Mouse (Mus musculus) liver, embryonic 12.5 days (tissue): ENCODE results near the gene Atxn7l1. TPM values are rescaled to one million over a fixed set of nuclear protein-coding genes. Genes with fewer than 3 reads are reported as not detected.

Experiments used
- ATAC-seq: fragments of 200-750 bp; cut with Nextera tagmentation; 2 replicates; pipeline ENCODE4 v1.8.0; 2017; ENCODE audit warnings: moderate number of reproducible peaks, mild to moderate bottlenecking, moderate library complexity
- H3K27ac ChIP-seq: fragments of 300-500 bp; sonication (generic); 2 replicates; pipeline ENCODE4 v1.5.1; 2016; ENCODE audit warnings: mild to moderate bottlenecking
- H3K27me3 ChIP-seq: fragments of 300-500 bp; sonication (generic); replicated peaks from 2 replicates; pipeline ENCODE4 v1.6.1; 2016; ENCODE audit warnings: mild to moderate bottlenecking, moderate library complexity
- H3K36me3 ChIP-seq: fragments of 300-500 bp; sonication (generic); 2 replicates; pipeline ENCODE4 v1.6.1; 2016; ENCODE audit warnings: mild to moderate bottlenecking, moderate library complexity
- H3K4me1 ChIP-seq: fragments of 300-500 bp; sonication (generic); 2 replicates; pipeline ENCODE4 v1.6.1; 2016
- H3K4me2 ChIP-seq: fragments of 300-500 bp; sonication (generic); 2 replicates; pipeline ENCODE4 v1.6.1; 2016; ENCODE audit warnings: mild to moderate bottlenecking, moderate library complexity
- H3K4me3 ChIP-seq: fragments of 300-500 bp; sonication (generic); 2 replicates; pipeline ENCODE4 v1.5.1; 2016; ENCODE audit warnings: mild to moderate bottlenecking, moderate library complexity
- H3K9ac ChIP-seq: fragments of 300-500 bp; sonication (generic); 2 replicates; pipeline ENCODE4 v1.6.1; 2016; ENCODE audit warnings: mild to moderate bottlenecking, moderate library complexity
- H3K9me3 ChIP-seq: fragments of 300-500 bp; sonication (generic); replicated peaks from 2 replicates; pipeline ENCODE4 v1.6.1; 2016; ENCODE audit warnings: mild to moderate bottlenecking, moderate library complexity
- WGBS: fragments of 180-500 bp; shearing (Covaris S2); methylation state at CpG from one replicate; pipeline ENCODE4 v1.1.7; 2016; ENCODE audit not compliant: insufficient replicate concordance; 5-methylcytosine and 5-hydroxymethylcytosine counted together
- polyA plus RNA-seq: library from polyadenylated mRNA; unstranded; fragments of >200 nt; fragmentation: Nextera tagmentation; extraction: Ambion mirVana; gene quantifications from 2 replicates; pipeline ENCODE4 v1.2.1, GENCODE M21; 2016

Atxn7l1 gene
- polyA plus RNA-seq, 1 experiment from 2014 or later, result 16.9 TPM

DNA sequence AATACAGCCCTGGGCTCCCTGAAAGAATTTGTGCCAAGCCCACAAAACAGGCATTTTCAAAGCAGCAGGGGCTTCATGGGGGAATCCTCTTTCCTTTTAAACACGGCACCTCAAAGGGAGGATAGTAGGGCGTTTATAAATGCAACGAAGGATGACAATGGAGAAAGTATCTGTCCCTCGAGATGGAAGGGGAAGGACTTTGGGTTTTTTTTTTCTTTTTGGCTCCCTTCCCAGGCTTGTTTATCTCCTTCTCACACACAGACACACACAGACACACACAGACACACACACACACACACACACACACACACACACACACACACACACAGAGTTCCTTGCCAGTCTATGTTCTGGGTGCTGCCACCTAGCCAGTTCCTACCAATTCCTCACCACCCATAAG is 189.8 kb downstream of the Atxn7l1 start:
- ATAC-seq, result no peak
- Histone ChIP-seq H3K4me3 (no peak overlapping the region), H3K27ac (no peak overlapping the region), H3K4me1 (peaks cover 55% of the 10 kb centered on the region), H3K9ac (no peak overlapping the region), H3K27me3 (no peaks in the 10 kb centered on the region), H3K9me3 (no peaks in the 10 kb centered on the region), H3K36me3 (peaks cover 71% of the 10 kb centered on the region), H3K4me2 (no peak overlapping the region)
- 71% methylated on average over 4 of the region's 4 CpGs for WGBS

DNA sequence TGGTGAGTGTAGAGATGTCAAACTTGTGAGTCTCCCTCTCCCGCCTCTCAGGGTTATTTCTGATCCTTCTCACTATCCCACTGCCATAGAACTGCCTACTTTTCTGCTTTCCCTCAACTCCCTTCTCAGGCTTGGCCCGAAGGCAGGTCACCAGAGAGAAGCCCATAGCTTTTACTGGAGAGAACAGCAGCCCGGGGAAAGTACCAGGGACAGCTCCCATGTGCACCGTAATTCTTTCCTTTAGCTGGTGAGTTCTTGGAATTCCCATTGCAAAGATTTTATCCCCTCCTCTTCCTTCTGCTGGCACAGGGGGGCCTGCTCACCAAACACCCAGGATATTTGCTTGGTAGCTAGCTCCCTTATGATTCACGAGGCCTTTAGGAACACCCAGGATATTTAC is 190.7 kb downstream of the Atxn7l1 start:
- no peak overlapping the region for H3K27ac ChIP-seq
- no peaks in the 10 kb centered on the region for H3K9me3 ChIP-seq
- H3K4me3 ChIP-seq, result no peak overlapping the region
- 61% methylated on average over 5 of the region's 5 CpGs for WGBS
- H3K9ac ChIP-seq, result no peak overlapping the region
- H3K27me3 ChIP-seq, result no peaks in the 10 kb centered on the region
- no peak overlapping the region for H3K4me2 ChIP-seq
- H3K4me1 ChIP-seq, result peaks cover 57% of the 10 kb centered on the region
- H3K36me3 ChIP-seq, result peaks cover 72% of the 10 kb centered on the region
- no peak for ATAC-seq

DNA sequence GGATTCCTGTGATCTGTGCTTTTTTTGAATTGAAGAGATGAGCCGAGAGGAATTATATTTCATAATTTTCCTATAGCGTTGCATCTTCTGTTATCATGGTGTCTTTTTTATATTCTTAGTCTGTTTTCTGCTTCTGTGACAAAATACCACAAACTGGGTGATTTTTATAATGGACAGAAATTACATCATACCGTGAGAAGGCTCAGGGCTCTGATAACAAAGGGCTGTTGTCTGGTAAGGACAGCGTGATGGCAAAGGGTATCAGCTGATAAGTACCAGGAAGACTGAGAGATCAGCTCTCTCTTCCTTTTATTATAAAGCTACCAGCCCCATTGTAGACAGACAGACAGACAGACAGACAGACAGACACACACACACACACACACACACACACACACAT is 192.3 kb downstream of the Atxn7l1 start:
- H3K4me3 ChIP-seq, result no peak overlapping the region
- H3K4me2 ChIP-seq, result no peak overlapping the region
- H3K9me3 ChIP-seq, result no peaks in the 10 kb centered on the region
- no peak overlapping the region for H3K9ac ChIP-seq
- WGBS, result 64% methylated on average over 4 of the region's 4 CpGs
- no peak overlapping the region for H3K27ac ChIP-seq
- peaks cover 83% of the 10 kb centered on the region for H3K36me3 ChIP-seq
- ATAC-seq, result no peak
- H3K27me3 ChIP-seq, result no peaks in the 10 kb centered on the region
- H3K4me1 ChIP-seq, result peaks cover 41% of the 10 kb centered on the region

DNA sequence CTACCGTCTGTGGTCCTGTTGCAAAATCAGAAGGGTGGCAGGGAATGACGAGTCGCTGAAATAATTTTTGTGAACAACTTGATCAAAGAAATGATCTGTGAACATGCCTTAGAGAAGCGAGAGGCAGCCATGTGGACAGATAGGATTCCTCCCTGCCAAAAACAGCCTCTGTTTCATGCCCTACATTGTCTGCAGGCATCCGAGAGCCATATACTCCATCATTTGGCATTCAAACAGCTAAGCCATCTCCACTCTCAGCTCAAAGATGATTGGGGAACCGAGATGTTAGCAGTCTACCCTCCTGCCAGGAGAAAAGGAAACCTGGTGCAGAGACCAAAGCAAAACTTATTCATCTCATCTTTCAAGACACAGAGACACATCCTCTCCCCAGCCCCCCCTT is 193.2 kb downstream of the Atxn7l1 start:
- H3K27me3 ChIP-seq, result no peaks in the 10 kb centered on the region
- no peak overlapping the region for H3K4me2 ChIP-seq
- peaks cover 92% of the 10 kb centered on the region for H3K36me3 ChIP-seq
- no peak overlapping the region for H3K4me3 ChIP-seq
- 84% methylated on average over 6 of the region's 6 CpGs for WGBS
- no peak overlapping the region for H3K27ac ChIP-seq
- H3K9me3 ChIP-seq, result no peaks in the 10 kb centered on the region
- H3K4me1 ChIP-seq, result peaks cover 32% of the 10 kb centered on the region
- no peak for ATAC-seq
- H3K9ac ChIP-seq, result no peak overlapping the region

DNA sequence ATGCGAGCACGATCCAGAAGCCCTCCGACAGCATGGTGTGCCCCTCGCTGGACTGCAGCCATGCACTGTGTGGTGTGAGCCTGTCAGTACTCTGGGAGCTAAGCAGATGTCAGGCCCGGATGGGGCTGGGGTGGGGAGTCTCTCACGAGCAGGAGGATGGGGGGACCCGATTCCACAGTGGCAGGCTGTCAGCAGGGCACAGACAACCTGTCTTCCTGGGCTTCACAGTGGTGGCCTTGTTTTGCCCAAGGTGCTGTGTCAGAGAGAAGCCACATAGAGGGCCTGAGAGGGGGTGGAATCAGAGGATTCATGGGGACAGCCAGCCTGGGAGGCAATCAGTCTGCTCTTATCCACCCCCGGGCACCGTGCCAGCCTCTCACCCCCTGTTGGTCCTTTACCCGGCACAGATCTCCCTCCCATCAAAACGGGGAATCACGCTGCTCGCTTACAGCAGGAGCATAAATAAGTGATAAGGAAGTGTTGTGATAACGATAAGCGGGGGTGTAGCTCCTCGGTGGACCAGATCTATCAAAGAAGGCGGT is 193.9 kb downstream of the Atxn7l1 start:
- H3K4me2 ChIP-seq, result no peak overlapping the region
- ATAC-seq, result no peak

DNA sequence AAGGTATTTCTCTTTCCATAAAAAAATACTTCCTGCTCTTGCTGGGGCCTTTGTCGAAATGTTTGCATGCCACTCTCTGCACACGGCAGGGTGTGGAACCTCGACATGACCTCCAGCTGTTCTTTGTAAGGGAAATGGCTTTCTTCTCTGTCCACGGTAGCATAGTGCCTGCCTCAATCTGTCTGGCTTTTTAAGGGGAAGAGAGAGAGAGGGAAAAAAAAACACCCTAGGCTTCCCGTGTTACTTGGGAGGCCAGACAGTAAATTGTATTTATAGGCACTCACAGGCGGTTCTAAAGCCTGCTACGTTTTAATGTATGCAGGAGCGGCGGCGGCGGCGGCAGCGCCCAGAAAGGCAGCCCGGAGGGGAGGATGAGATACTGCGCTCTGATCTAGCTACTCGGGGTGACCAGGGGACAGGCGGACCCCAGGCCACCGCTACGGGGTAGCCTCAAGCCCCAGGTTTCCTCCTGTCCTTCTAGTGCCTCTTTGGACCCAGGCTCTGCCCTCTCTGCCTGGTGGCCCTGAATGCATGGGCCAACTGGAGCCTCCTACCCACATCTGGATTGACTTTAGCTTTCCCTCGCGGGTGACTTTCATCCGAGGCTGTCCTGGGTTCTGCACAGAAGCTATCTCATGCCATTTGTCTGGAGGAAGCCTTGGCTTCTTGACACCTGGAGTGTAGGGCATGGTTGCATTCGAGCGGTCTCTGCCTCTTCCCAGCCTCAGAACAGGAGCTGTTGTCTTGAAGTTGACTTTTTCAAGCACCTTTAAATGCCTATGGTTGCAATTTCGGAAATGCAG is 197.7 kb downstream of the Atxn7l1 start:
- no peak for ATAC-seq
- Histone ChIP-seq H3K27ac (no peak overlapping the region), H3K9ac (no peak overlapping the region), H3K4me2 (peak overlapping the region; percentile 30), H3K4me3 (no peak overlapping the region), H3K9me3 (0 out of 2 replicates have a peak, but pooled peaks cover 5% of the 10 kb centered on the region), H3K36me3 (peaks cover 98% of the 10 kb centered on the region), H3K27me3 (no peaks in the 10 kb centered on the region), H3K4me1 (peaks cover 14% of the 10 kb centered on the region)
- 68% methylated on average over 25 of the region's 25 CpGs for WGBS

More for the DNA sequence above, 193.9 kb downstream of the Atxn7l1 start:
- Histone ChIP-seq H3K9me3 (no peaks in the 10 kb centered on the region), H3K9ac (no peak overlapping the region), H3K4me3 (no peak overlapping the region), H3K27ac (no peak overlapping the region), H3K27me3 (no peaks in the 10 kb centered on the region), H3K4me1 (peaks cover 25% of the 10 kb centered on the region), H3K36me3 (peaks cover 92% of the 10 kb centered on the region)
- 73% methylated on average over 17 of the region's 17 CpGs for WGBS

DNA sequence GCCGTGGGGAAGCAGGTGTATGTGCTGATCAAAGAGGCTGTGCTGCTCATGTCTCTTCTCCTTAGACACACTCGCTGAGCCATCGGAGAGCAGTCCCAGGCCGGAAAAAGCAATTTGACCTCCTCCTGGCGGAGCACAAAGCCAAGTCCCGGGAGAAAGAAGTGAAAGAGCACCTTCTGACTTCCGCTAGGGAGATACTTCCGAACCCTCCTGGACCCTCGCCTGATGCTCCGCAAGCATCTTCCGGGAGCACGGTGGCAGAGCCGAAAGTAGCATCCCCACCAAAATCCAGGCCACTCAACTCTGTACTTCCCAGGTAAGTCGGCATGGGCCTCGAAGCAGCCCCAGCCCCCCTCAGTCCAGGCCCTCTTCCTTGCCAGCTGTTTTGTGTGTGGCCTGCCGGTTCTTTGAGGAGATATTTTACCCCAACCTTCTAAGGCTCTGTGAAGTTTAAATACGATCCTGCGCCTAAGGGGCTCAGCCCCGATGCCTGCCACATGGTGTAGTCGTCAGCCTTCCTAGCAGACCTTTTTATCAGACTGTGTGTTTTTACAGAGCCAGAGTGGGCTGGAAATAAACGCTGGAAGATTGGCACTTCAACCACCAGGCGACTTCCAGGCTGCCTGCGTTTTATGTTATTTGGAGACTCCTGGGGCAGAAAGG is 198.4 kb downstream of the Atxn7l1 start:
- no peak overlapping the region for H3K4me2 ChIP-seq

DNA sequence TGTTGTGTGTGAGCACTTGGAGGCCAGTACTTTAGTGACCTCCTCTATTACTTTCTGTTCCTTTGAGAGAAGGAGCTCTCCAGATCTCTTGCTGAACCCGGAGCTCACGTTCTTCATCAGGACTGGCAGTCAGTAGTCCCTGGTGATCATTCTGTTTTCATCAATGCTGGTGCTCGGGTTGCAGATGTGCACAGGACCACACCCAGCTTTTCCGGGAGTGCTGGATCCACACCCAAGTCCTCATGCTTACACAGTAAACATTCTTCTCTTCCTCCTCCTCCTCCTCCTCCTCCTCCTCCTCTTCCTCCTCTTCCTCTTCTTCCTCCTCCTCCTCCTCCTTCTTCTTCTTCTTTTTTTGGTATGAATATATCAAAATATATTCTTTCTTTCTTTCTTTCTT is 205.2 kb downstream of the Atxn7l1 start:
- no peak overlapping the region for H3K4me2 ChIP-seq
- no peak overlapping the region for H3K4me3 ChIP-seq
- peaks cover 91% of the 10 kb centered on the region for H3K36me3 ChIP-seq
- H3K27me3 ChIP-seq, result no peaks in the 10 kb centered on the region
- 58% methylated on average over 4 of the region's 4 CpGs for WGBS
- no peak overlapping the region for H3K27ac ChIP-seq
- H3K4me1 ChIP-seq, result peaks cover 10% of the 10 kb centered on the region; the same call in 1 of the 2 replicates
- H3K9ac ChIP-seq, result no peak overlapping the region
- ATAC-seq, result 0 out of 2 replicates have a peak, but pooled peaks have one; percentile 52
- H3K9me3 ChIP-seq, result 0 out of 2 replicates have a peak, but pooled peaks cover 5% of the 10 kb centered on the region

More for the DNA sequence above, 198.4 kb downstream of the Atxn7l1 start:
- no peak overlapping the region for H3K4me3 ChIP-seq
- peaks cover 14% of the 10 kb centered on the region for H3K4me1 ChIP-seq
- H3K9me3 ChIP-seq, result 0 out of 2 replicates have a peak, but pooled peaks cover 5% of the 10 kb centered on the region
- H3K9ac ChIP-seq, result no peak overlapping the region
- no peak overlapping the region for H3K27ac ChIP-seq
- ATAC-seq, result no peak
- 81% methylated on average over 23 of the region's 23 CpGs for WGBS
- peaks cover 99% of the 10 kb centered on the region for H3K36me3 ChIP-seq
- no peaks in the 10 kb centered on the region for H3K27me3 ChIP-seq

DNA sequence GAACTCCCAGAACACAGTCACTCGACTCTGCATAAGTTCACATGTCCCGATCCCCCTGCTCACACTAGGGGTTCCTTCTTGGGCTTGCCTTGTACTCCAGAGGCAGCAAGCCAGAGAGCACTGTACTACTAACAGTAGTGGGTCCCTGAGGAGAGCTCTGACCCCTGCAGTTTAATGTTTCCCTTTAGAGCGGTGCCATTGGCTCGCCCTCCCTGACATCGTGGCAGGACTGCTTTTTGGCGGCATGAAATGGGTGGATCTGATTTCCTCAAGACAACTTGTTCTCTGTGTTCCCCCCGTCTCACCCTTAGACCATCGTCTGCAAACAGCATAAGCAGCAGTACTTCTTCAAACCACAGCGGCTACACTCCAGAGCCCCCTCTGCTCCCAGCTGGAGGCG is 210.9 kb downstream of the Atxn7l1 start:
- 79% methylated on average over 10 of the region's 10 CpGs for WGBS
- Histone ChIP-seq H3K9me3 (no peaks in the 10 kb centered on the region), H3K4me1 (no peaks in the 10 kb centered on the region), H3K27ac (no peak overlapping the region), H3K9ac (no peak overlapping the region), H3K4me2 (no peak overlapping the region), H3K36me3 (peaks cover 88% of the 10 kb centered on the region), H3K4me3 (no peak overlapping the region), H3K27me3 (no peaks in the 10 kb centered on the region)
- ATAC-seq, result no peak

DNA sequence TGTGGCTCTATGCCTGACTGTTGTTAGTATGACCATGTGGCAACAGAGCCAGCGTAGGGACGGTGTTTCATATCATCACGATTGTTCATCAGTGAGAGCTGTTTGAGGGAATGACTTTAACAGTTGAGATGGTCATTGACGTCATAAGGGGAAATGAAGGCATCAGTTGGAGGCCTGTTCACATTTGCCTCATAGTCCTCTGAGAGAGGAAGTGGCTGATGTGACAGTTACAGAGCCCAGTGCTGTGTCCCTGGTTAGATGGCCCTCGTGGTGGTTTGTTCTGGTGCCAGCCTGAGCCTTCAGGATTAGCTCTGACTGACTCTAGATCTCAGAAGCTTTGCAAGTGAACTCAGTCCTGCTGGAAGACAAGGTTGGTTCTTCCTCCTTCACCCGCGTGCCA is 211.7 kb downstream of the Atxn7l1 start:
- 78% methylated on average over 7 of the region's 7 CpGs for WGBS
- Histone ChIP-seq H3K36me3 (peaks cover 88% of the 10 kb centered on the region), H3K4me1 (no peaks in the 10 kb centered on the region)

DNA sequence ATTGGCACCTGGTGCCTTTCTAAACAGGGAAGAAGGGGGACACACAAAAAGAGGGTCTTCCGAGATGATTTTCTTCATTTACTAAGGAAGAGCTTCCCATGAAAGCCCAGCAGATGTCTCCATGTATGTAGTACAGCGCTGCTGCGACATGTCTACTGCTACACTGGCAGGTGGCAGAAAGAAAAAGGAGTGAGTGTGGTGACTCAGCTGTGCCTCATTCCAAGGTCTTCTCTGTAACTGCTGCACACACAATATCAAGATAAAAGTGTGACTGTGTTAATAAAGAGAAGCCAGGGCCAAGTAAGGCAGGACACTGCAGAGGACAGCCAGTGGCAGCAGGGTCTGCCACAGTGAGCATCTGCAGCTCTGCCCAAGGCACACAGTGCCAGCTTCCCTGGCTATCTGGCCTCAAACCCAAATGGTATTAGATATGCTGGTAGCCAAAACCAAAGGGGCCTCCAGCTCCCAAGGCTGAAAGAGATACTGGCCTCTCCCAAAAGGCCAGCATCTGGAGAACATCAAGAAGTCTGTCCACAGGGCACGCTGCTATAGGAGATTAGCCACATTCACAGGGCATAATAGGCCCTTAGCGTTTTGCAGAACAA is 212.5 kb downstream of the Atxn7l1 start:
- H3K4me2 ChIP-seq, result no peak overlapping the region
- WGBS, result 82% methylated on average over 5 of the region's 5 CpGs
- no peaks in the 10 kb centered on the region for H3K4me1 ChIP-seq
- H3K9me3 ChIP-seq, result no peaks in the 10 kb centered on the region
- H3K27ac ChIP-seq, result no peak overlapping the region
- no peak overlapping the region for H3K4me3 ChIP-seq
- no peak for ATAC-seq
- H3K27me3 ChIP-seq, result no peaks in the 10 kb centered on the region
- peaks cover 88% of the 10 kb centered on the region for H3K36me3 ChIP-seq
- no peak overlapping the region for H3K9ac ChIP-seq

More for the DNA sequence above, 211.7 kb downstream of the Atxn7l1 start:
- no peaks in the 10 kb centered on the region for H3K27me3 ChIP-seq
- no peaks in the 10 kb centered on the region for H3K9me3 ChIP-seq
- H3K4me3 ChIP-seq, result no peak overlapping the region
- no peak overlapping the region for H3K4me2 ChIP-seq
- no peak overlapping the region for H3K27ac ChIP-seq
- no peak for ATAC-seq
- H3K9ac ChIP-seq, result no peak overlapping the region

DNA sequence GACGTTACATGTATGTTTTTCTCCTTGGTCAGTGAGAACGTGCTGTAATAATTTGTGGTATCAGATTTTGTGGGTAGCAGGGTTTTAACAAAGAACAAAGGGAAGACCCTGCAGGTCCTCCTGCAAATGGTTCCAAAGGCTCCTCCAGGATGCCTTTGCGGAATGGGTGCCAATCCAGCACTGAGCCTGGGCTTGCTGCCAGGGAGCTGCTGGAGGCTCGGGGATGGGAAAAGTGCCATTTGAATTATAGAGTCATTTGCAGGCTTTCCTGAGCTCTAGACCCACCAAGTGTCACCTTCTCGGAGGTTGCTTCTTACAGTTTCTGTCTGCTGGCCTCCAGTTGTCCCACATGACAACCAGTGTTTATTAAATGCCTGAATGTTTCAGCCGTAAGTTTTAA is 213.2 kb downstream of the Atxn7l1 start:
- no peak for ATAC-seq
- Histone ChIP-seq H3K4me3 (no peak overlapping the region), H3K9me3 (no peaks in the 10 kb centered on the region), H3K9ac (no peak overlapping the region), H3K27ac (no peak overlapping the region), H3K4me1 (no peaks in the 10 kb centered on the region), H3K4me2 (no peak overlapping the region), H3K27me3 (no peaks in the 10 kb centered on the region), H3K36me3 (peaks cover 88% of the 10 kb centered on the region)
- 74% methylated on average over 6 of the region's 6 CpGs for WGBS
